Mouse (Mus musculus) liver, embryonic 16.5 days (tissue): ENCODE measurements around the gene Nrxn1. TPM values are rescaled to one million over a fixed set of nuclear protein-coding genes. Genes with fewer than 3 reads are reported as not detected.

Experiments used
- ATAC-seq: fragments of 200-750 bp; cut with Nextera tagmentation; 2 replicates; pipeline ENCODE4 v1.8.0; 2017; ENCODE audit warnings: low read depth, mild to moderate bottlenecking, moderate number of reproducible peaks, moderate library complexity
- H3K27ac ChIP-seq: fragments of 300-500 bp; sonication (generic); 2 replicates; pipeline ENCODE4 v1.5.1; 2014; ENCODE audit warnings: mild to moderate bottlenecking, low read length
- H3K27me3 ChIP-seq: fragments of 300-500 bp; sonication (generic); 2 replicates; pipeline ENCODE4 v1.6.1; 2014; ENCODE audit warnings: low read depth, low read length, mixed read lengths; ENCODE audit not compliant: control insufficient read depth, insufficient read depth
- H3K36me3 ChIP-seq: fragments of 300-500 bp; sonication (generic); 2 replicates; pipeline ENCODE4 v1.6.1; 2014; ENCODE audit warnings: mild to moderate bottlenecking; ENCODE audit not compliant: control insufficient read depth, insufficient read depth
- H3K4me1 ChIP-seq: fragments of 300-500 bp; sonication (generic); 2 replicates; pipeline ENCODE4 v1.6.1; 2014; ENCODE audit warnings: low read depth, low read length, mixed read lengths; ENCODE audit not compliant: control insufficient read depth
- H3K4me2 ChIP-seq: fragments of 300-500 bp; sonication (generic); 2 replicates; pipeline ENCODE4 v1.6.1; 2014; ENCODE audit warnings: low read depth, low read length, mixed read lengths
- H3K4me3 ChIP-seq: fragments of 300-500 bp; sonication (generic); 2 replicates; pipeline ENCODE4 v1.5.1; 2014; ENCODE audit warnings: low read depth, mild to moderate bottlenecking, low read length
- H3K9ac ChIP-seq: fragments of 300-500 bp; sonication (generic); 2 replicates; pipeline ENCODE4 v1.6.1; 2014; ENCODE audit warnings: low read depth, low read length
- H3K9me3 ChIP-seq: fragments of 300-500 bp; sonication (generic); replicated peaks from 2 replicates; pipeline ENCODE4 v1.6.1; 2016; ENCODE audit warnings: low read length; ENCODE audit not compliant: control insufficient read depth
- WGBS: fragments of 180-500 bp; shearing (Covaris S2); extraction: QIAGEN DNeasy Blood & Tissue Kit; methylation state at CpG from one replicate; pipeline ENCODE4 v1.1.7; 2014; ENCODE audit not compliant: insufficient replicate concordance; 5-methylcytosine and 5-hydroxymethylcytosine counted together
- polyA plus RNA-seq: library from polyadenylated mRNA; unstranded; fragments of >200 nt; fragmentation: Nextera tagmentation; extraction: Ambion mirVana; gene quantifications from 2 replicates; pipeline ENCODE4 v1.2.1, GENCODE M21; 2015

Nrxn1 gene
- polyA plus RNA-seq, 1 experiment from 2014 or later, result 0.22 TPM

- Histone ChIP-seq H3K4me2 (no peak overlapping the region), H3K27ac (no peak overlapping the region), H3K4me1 (no peaks in the 10 kb centered on the region), H3K4me3 (no peak overlapping the region), H3K36me3 (no peaks in the 10 kb centered on the region), H3K9me3 (no peaks in the 10 kb centered on the region), H3K27me3 (no peaks in the 10 kb centered on the region), H3K9ac (no peak overlapping the region)
- ATAC-seq, result no peak
These were observed 649.8 kb downstream of the Nrxn1 start for GRCm38 (mm10) chr17:90443067-90443466.

GRCm38 (mm10) chr17:90435836-90436235 is 657.0 kb downstream of the Nrxn1 start:
- no peak for ATAC-seq
- no peak overlapping the region for H3K4me3 ChIP-seq

GRCm38 (mm10) chr17:90435371-90435770 is 657.5 kb downstream of the Nrxn1 start:
- Histone ChIP-seq H3K27me3 (no peaks in the 10 kb centered on the region), H3K9me3 (no peaks in the 10 kb centered on the region; the same call in 1 of the 2 replicates), H3K36me3 (no peaks in the 10 kb centered on the region), H3K4me2 (no peak overlapping the region), H3K4me1 (no peaks in the 10 kb centered on the region), H3K4me3 (no peak overlapping the region), H3K27ac (no peak overlapping the region), H3K9ac (no peak overlapping the region)
- WGBS, result 50% methylated on average over 2 of the region's 2 CpGs
- ATAC-seq, result no peak

More at GRCm38 (mm10) chr17:90435836-90436235, 657.0 kb downstream of the Nrxn1 start:
- no peak overlapping the region for H3K4me2 ChIP-seq
- no peak overlapping the region for H3K27ac ChIP-seq
- no peak overlapping the region for H3K9ac ChIP-seq
- no peaks in the 10 kb centered on the region for H3K36me3 ChIP-seq
- no peaks in the 10 kb centered on the region for H3K27me3 ChIP-seq
- no peaks in the 10 kb centered on the region for H3K4me1 ChIP-seq
- no peaks in the 10 kb centered on the region; the same call in 1 of the 2 replicates for H3K9me3 ChIP-seq

GRCm38 (mm10) chr17:90430211-90430610 is 662.7 kb downstream of the Nrxn1 start:
- Histone ChIP-seq H3K27ac (no peak overlapping the region), H3K4me3 (no peak overlapping the region), H3K4me1 (no peaks in the 10 kb centered on the region), H3K4me2 (no peak overlapping the region), H3K36me3 (no peaks in the 10 kb centered on the region), H3K9ac (no peak overlapping the region), H3K9me3 (no peaks in the 10 kb centered on the region), H3K27me3 (no peaks in the 10 kb centered on the region)
- no peak for ATAC-seq
- WGBS, result 69% methylated on average over 1 of the region's 1 CpGs

GRCm38 (mm10) chr17:90425974-90426373 is 666.9 kb downstream of the Nrxn1 start:
- H3K9ac ChIP-seq, result no peak overlapping the region
- H3K4me3 ChIP-seq, result no peak overlapping the region
- H3K36me3 ChIP-seq, result no peaks in the 10 kb centered on the region
- ATAC-seq, result no peak
- no peak overlapping the region for H3K27ac ChIP-seq
- H3K4me2 ChIP-seq, result no peak overlapping the region
- 44% methylated on average over 3 of the region's 3 CpGs for WGBS
- no peaks in the 10 kb centered on the region for H3K4me1 ChIP-seq
- no peaks in the 10 kb centered on the region for H3K27me3 ChIP-seq
- H3K9me3 ChIP-seq, result no peaks in the 10 kb centered on the region; the same call in 1 of the 2 replicates

DNA sequence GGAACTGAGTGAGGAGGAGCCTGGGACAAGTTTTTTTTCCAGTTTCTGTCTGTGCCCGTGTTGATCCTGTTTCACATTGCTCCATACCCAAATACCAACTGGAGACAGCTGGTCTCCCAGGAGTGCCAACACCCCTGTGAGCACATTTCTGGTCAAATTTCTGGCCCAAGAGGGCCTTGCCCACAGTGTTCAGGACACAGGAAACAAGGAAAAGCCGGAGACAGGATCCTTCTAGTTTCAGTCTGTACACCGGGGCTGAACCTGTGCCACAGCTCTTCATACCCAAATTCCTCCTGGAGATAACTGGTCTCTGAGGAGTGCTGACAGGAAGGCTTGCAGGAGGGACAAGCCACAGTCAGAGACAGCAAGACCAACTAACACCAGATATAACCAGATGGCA is 670.3 kb downstream of the Nrxn1 start:
- no peaks in the 10 kb centered on the region for H3K4me1 ChIP-seq
- no peak overlapping the region for H3K9ac ChIP-seq
- no peak for ATAC-seq
- no peaks in the 10 kb centered on the region for H3K27me3 ChIP-seq
- H3K4me2 ChIP-seq, result no peak overlapping the region
- H3K4me3 ChIP-seq, result no peak overlapping the region
- H3K27ac ChIP-seq, result no peak overlapping the region
- no peaks in the 10 kb centered on the region; the same call in 1 of the 2 replicates for H3K9me3 ChIP-seq
- H3K36me3 ChIP-seq, result no peaks in the 10 kb centered on the region
- WGBS, result 46% methylated on average over 3 of the region's 3 CpGs

DNA sequence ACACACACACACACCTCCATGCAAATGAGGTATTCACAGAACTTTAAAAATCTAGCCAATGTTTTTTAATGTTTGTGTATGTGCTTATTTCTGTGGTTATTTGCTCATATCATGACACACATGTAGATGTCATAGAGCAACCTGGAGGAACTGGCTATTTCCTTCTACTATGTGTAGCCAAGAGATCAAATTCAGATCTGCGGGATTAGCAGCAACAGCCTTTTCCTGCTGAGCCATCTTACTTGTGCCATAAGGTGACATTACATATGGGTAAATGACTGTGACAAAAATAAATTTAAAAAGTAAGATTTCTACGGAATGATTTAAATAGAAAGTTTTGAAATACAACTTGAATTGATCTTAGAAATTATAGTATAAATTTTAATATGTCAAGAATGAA is 672.1 kb downstream of the Nrxn1 start:
- Histone ChIP-seq H3K36me3 (no peaks in the 10 kb centered on the region), H3K27me3 (no peaks in the 10 kb centered on the region), H3K4me1 (no peaks in the 10 kb centered on the region), H3K9me3 (no peaks in the 10 kb centered on the region; the same call in 1 of the 2 replicates), H3K4me2 (no peak overlapping the region), H3K9ac (no peak overlapping the region), H3K27ac (no peak overlapping the region), H3K4me3 (no peak overlapping the region)
- no peak for ATAC-seq
- 62% methylated on average over 2 of the region's 2 CpGs for WGBS

GRCm38 (mm10) chr17:90419615-90420014 is 673.3 kb downstream of the Nrxn1 start:
- 69% methylated on average over 1 of the region's 1 CpGs for WGBS
- no peaks in the 10 kb centered on the region for H3K36me3 ChIP-seq
- H3K27me3 ChIP-seq, result no peaks in the 10 kb centered on the region
- H3K27ac ChIP-seq, result no peak overlapping the region
- no peak overlapping the region for H3K9ac ChIP-seq
- no peaks in the 10 kb centered on the region for H3K4me1 ChIP-seq
- no peak for ATAC-seq
- no peak overlapping the region for H3K4me3 ChIP-seq
- H3K4me2 ChIP-seq, result no peak overlapping the region
- H3K9me3 ChIP-seq, result no peaks in the 10 kb centered on the region; the same call in 1 of the 2 replicates

DNA sequence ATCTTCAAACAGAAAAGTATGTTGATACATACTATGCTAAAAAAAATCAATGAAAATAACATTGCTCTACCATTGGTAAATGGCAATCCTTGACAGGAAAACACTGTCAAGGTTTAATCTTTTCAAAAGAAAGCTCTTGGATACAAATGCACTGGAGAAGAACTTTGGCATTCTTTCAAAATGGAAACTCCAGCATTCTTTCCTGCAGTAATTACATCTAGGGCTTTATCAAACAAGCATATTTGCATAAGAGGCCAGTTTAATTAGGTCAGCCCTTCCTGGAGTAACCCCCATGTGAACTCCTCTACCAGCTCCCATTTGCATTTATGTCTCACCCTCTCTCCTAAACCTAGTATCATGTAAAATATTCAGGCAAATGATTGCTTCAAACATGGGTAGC is 696.5 kb downstream of the Nrxn1 start:
- no peak overlapping the region for H3K27ac ChIP-seq
- H3K27me3 ChIP-seq, result no peaks in the 10 kb centered on the region
- no peak overlapping the region for H3K4me2 ChIP-seq
- no peaks in the 10 kb centered on the region for H3K9me3 ChIP-seq
- H3K4me3 ChIP-seq, result no peak overlapping the region
- no peaks in the 10 kb centered on the region for H3K4me1 ChIP-seq
- no peak for ATAC-seq
- no peaks in the 10 kb centered on the region for H3K36me3 ChIP-seq
- H3K9ac ChIP-seq, result no peak overlapping the region

DNA sequence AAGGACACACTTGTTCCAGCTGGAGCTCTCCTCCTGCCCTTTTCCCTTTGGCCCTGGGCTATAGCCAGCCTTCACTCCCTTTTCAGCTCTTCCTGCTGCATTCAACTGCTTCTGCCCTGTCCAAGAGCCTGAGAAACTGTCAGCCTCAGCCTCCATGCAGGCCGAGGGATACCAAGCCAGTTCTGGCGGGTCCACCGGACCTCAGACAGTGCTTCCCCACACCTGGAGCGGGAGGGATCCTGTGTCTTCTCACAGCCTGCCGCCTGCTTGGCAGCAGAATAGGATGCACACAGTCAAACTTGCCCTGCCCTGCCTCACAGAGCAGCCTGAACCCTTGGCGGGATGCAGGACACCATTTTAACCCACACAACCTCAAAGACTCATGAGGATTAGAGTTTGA is 698.3 kb downstream of the Nrxn1 start:
- H3K4me2 ChIP-seq, result no peak overlapping the region
- no peak overlapping the region for H3K9ac ChIP-seq
- no peak overlapping the region for H3K27ac ChIP-seq
- no peak overlapping the region for H3K4me3 ChIP-seq
- WGBS, result 64% methylated on average over 6 of the region's 6 CpGs
- no peaks in the 10 kb centered on the region for H3K9me3 ChIP-seq
- H3K27me3 ChIP-seq, result no peaks in the 10 kb centered on the region
- no peaks in the 10 kb centered on the region for H3K36me3 ChIP-seq
- no peak for ATAC-seq
- H3K4me1 ChIP-seq, result no peaks in the 10 kb centered on the region
